Mouse (Mus musculus) central nervous system, embryonic 14 days (tissue): ENCODE measurements around the gene Ndufb2. TPM values are rescaled to one million over a fixed set of nuclear protein-coding genes. Genes with fewer than 3 reads are reported as not detected.

Experiments
- polyA plus RNA-seq: library from polyadenylated mRNA; depleted of rRNA; stranded (reverse); fragments of >200 nt; gene quantifications from 2 replicates; pipeline ENCODE4 v1.2.3, GENCODE M21; 2012; rRNA removed

The Ndufb2 gene
- 174 and 180 TPM in 2 replicates for polyA plus RNA-seq

DNA sequence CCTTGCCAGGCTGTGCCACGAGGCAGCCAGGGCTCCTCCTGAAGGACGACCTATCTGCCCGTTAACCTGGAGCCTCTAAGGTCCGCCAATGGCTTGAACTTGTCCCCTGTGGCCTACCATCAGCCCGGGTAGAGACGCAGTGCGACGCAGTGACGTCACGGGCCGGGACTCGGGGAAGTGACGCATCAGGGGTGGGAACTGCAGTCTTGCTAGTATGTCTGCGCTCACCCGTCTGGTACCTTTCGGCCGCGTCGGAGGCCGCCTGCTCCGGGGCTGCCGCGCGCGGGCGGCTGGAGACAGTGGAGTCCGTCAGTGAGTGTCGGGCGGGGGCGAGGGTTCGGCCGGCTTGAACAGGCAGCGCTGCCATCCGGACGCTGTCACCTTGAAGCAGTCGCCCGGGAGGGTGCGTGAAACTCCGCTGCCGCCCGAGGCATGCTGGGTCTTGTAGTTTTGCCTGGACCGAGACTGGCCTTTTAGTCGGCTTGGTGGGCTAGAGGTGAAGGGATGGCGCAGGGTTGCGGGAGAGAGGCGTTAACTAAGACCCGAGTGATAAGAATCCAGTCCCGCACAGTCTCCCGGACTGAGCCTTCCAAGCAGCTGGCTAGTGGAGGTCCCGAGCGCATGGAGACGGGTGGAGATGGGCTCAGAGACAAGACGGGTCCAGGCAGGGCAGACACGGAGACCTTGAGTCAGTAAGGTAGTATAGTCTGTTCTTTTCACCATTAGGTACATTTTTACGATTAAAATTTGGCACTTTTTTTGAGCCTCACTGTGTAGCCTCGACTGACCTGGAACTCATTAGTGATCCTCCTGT lies at the start of gene Ndufb2:
Gene Ndufb2, plus strand, starts transcription at position 174 of the 814 bp plus-strand sequence.

GRCm38 (mm10) chr6:39557723-39558261 lies 34.6 kb upstream of the Ndufb2 start, which contains the start of gene Dennd2a:
TSS of gene Dennd2a (minus strand) at chr6:39557867.

GRCm38 (mm10) chr6:39573791-39574554 lies 18.4 kb upstream of the Ndufb2 start, which contains the start of gene Adck2:
TSS of gene Adck2 (plus strand) at chr6:39573873.

DNA sequence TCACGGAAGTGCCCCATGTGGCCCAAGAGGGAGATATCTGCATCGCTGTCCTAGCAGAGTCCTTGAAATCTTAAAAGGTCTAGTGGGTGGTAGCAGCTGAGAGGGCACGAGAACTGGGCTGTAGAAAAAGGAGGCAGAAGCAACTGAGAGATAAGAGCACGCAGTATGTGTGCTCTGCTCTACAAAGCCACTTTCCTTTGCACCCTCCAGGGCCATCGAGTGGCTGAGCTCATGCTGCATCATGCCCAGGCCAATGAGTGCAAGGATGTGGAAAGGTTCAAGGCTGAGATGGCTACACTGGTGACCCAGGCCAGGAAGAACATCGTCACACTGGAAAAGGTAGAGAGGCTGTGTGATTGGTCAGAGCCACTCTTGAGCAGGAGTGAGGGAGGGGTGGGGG lies 6.9 kb upstream of the Ndufb2 start, which contains the start of gene Gm42420:
Gene Gm42420, plus strand, starts transcription at position 237 of the 400 bp plus-strand sequence.

Other genes with a start within 250 kb of the Ndufb2 start
- 41.0 and 43.8 TPM in 2 replicates for gene Slc37a3, start 214.9 kb upstream of the Ndufb2 start, polyA plus RNA-seq
- gene Rab19, start 211.4 kb upstream of the Ndufb2 start, polyA plus RNA-seq, result 0.09 and 0.44 TPM in 2 replicates
- 151 and 163 TPM in 2 replicates for gene Mkrn1, start 172.1 kb upstream of the Ndufb2 start, polyA plus RNA-seq
- gene Dennd2a, start 34.7 kb upstream of the Ndufb2 start, polyA plus RNA-seq, result 38.7 and 41.0 TPM in 2 replicates
- 20.6 and 24.0 TPM in 2 replicates for gene Adck2, start 18.7 kb upstream of the Ndufb2 start, polyA plus RNA-seq
- 0.90 and 1.3 TPM in 2 replicates for gene Gm42420, start 6.8 kb upstream of the Ndufb2 start, polyA plus RNA-seq
- 21.8 and 22.3 TPM in 2 replicates for gene Braf, start 132.9 kb downstream of the Ndufb2 start, polyA plus RNA-seq
- 287 and 310 TPM in 2 replicates for gene Mrps33, start 218.4 kb downstream of the Ndufb2 start, polyA plus RNA-seq